Mouse (Mus musculus): ENCODE data around the gene Galns.
A peak's percentile ranks its signal among the peaks of the same experiment; 100 is the strongest.
"Not testable (repeated sequence)": the region's sequence is repeated elsewhere in the genome, so short reads cannot be mapped to it uniquely, and the experiment has no call there.

Galns gene

GRCm38 (mm10) chr8:122596031-122596430 lies 15.2 kb downstream of the Galns start:
- no peak for DNase-seq (ENCODE audit: extremely low read depth, low read depth, low spot score)

GRCm38 (mm10) chr8:122593783-122594507 lies 17.3 kb downstream of the Galns start:
- no peak for DNase-seq (ENCODE audit: extremely low read depth, low read depth, low spot score)

- DNase-seq (ENCODE audit: extremely low read depth, low read depth, low spot score): no peak
Measured at GRCm38 (mm10) chr8:122593240-122593639, 18.0 kb downstream of the Galns start.

GRCm38 (mm10) chr8:122586749-122587148 lies 24.5 kb downstream of the Galns start:
- DNase-seq (ENCODE audit: extremely low read depth, low read depth, low spot score): no peak

- DNase-seq (ENCODE audit: extremely low read depth, low read depth, low spot score): no peak
Measured at GRCm38 (mm10) chr8:122586171-122586570, 25.1 kb downstream of the Galns start.

- no peak for DNase-seq (ENCODE audit: extremely low read depth, low read depth, low spot score)
Measured at GRCm38 (mm10) chr8:122585411-122585891, 25.8 kb downstream of the Galns start.

GRCm38 (mm10) chr8:122584981-122585380 lies 26.3 kb downstream of the Galns start:
- no peak for DNase-seq (ENCODE audit: extremely low read depth, low read depth, low spot score)

- no peak for DNase-seq (ENCODE audit: extremely low read depth, low read depth, low spot score)
Measured at GRCm38 (mm10) chr8:122580926-122581325, 30.3 kb downstream of the Galns start.

- no peak for DNase-seq (ENCODE audit: extremely low read depth, low read depth, low spot score)
Measured at GRCm38 (mm10) chr8:122579196-122579595, 32.1 kb downstream of the Galns start.

GRCm38 (mm10) chr8:122577116-122577515 lies 34.1 kb downstream of the Galns start:
- no peak for DNase-seq (ENCODE audit: extremely low read depth, low read depth, low spot score)

- DNase-seq (ENCODE audit: extremely low read depth, low read depth, low spot score): peak; percentile 30
Measured at GRCm38 (mm10) chr8:122576648-122577022, 34.6 kb downstream of the Galns start, which contains the start of gene Aprt. Gene Aprt (minus strand): TSS chr8:122576909.

GRCm38 (mm10) chr8:122575735-122576647 lies 35.3 kb downstream of the Galns start:
- DNase-seq (ENCODE audit: extremely low read depth, low read depth, low spot score): no peak

- DNase-seq (ENCODE audit: extremely low read depth, low read depth, low spot score): no peak
Measured at GRCm38 (mm10) chr8:122575286-122575685, 36.0 kb downstream of the Galns start.

GRCm38 (mm10) chr8:122574667-122575251 lies 36.5 kb downstream of the Galns start:
- DNase-seq (ENCODE audit: extremely low read depth, low read depth, low spot score): no peak

GRCm38 (mm10) chr8:122574264-122574663 lies 37.0 kb downstream of the Galns start:
- DNase-seq (ENCODE audit: extremely low read depth, low read depth, low spot score): no peak

GRCm38 (mm10) chr8:122573577-122573976 lies 37.7 kb downstream of the Galns start:
- DNase-seq (ENCODE audit: extremely low read depth, low read depth, low spot score): no peak

GRCm38 (mm10) chr8:122573176-122573575 lies 38.1 kb downstream of the Galns start:
- not testable (repeated sequence) for DNase-seq (ENCODE audit: extremely low read depth, low read depth, low spot score)

- DNase-seq (ENCODE audit: extremely low read depth, low read depth, low spot score): no peak
Measured at GRCm38 (mm10) chr8:122572751-122573150, 38.5 kb downstream of the Galns start.

- DNase-seq (ENCODE audit: extremely low read depth, low read depth, low spot score): no peak
Measured at GRCm38 (mm10) chr8:122571750-122572267, 39.5 kb downstream of the Galns start.

- DNase-seq (ENCODE audit: extremely low read depth, low read depth, low spot score): no peak
Measured at GRCm38 (mm10) chr8:122571153-122571552, 40.1 kb downstream of the Galns start.

- no peak for DNase-seq (ENCODE audit: extremely low read depth, low read depth, low spot score)
Measured at GRCm38 (mm10) chr8:122569996-122570395, 41.3 kb downstream of the Galns start.
